Mouse (Mus musculus): ENCODE measurements around the gene Liph.

- TF ChIP-seq CTCF (conservative IDR thresholded peaks at IDR 0.05; ENCODE audit: low read length) (no peak), POU5F1 (IDR thresholded peaks at IDR 0.05; ENCODE audit: borderline replicate concordance, low read length) (peak; percentile 45; the same call in 1 of the 2 replicates)
Observed at GRCm38 (mm10) chr16:22015569-22015968, 20.1 kb upstream of the Liph start.

Data from E14TG2a.4 (cell line).